Mouse (Mus musculus): ENCODE measurements around the gene Slc38a11.

DNA sequence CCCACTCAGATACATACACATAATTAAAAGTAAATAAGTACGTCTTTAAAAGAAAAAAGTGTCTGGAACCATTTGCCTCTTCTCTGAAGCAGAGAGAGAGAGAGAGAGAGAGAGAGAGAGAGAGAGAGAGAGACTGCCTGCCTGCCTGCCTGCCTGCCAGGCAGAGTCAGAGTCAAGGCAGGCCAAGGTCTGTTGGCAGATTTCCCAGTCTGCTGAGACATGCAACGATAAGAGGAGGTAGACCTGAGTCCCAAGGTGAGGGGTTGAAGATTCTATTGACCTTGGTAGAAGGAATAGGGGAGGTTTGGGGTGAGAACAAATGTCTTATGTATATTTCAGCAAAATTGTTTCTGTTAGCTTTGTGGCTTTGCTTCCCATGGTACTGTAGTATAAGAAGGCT lies 42.9 kb downstream of the Slc38a11 start:
- TF ChIP-seq CTCF (conservative IDR thresholded peaks at IDR 0.05; ENCODE audit: low read length) = no peak
- TF ChIP-seq POU5F1 (IDR thresholded peaks at IDR 0.05; ENCODE audit: borderline replicate concordance, low read length) = no peak

Measured in E14TG2a.4 (cell line).